Mouse (Mus musculus) G1E (cell line): ENCODE results near the gene Clca3a1.

ENCODE experiments used
- CTCF ChIP-seq: IDR thresholded peaks from 2 replicates; pipeline ENCODE4 v1.5.1; 2012; ENCODE audit warnings: low read depth, low read length, inconsistent platforms, mixed read lengths
- GATA1 ChIP-seq: IDR thresholded peaks from 2 replicates; pipeline ENCODE4 v1.6.1; 2012; ENCODE audit warnings: borderline replicate concordance, low read length, inconsistent platforms, mixed read lengths
- GATA2 ChIP-seq: IDR thresholded peaks from 2 replicates; pipeline ENCODE4 v1.6.1; 2012; ENCODE audit warnings: low read depth, low read length, inconsistent platforms, borderline replicate concordance

DNA sequence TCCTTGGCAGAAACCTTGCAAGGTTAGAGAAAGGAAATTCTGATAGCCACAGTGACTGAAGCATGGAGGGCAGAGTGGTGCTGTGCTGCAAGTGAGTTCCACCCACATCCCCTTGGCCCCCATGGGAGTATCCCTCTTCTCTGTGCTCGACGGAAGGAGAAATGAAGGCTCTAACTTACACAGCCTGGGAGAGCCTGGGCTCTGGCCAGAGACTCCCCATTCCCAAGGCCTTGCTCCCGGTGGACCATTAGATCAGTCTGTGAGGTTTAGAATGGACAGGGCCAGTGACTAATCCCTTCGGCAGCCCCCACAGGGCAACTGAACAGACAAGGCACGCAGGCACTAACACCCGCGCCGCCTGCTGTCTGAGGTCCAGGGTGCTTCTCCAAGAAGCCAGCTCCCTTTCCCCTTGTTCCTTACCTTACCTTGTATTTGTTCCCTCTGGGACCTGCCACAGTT lies 81.0 kb downstream of the Clca3a1 start:
- TF ChIP-seq CTCF (no peak), GATA2 (no peak), GATA1 (no peak)
